Comparison of ENCODE assay signal across 8 mouse cellular contexts in the genomic region with DNA sequence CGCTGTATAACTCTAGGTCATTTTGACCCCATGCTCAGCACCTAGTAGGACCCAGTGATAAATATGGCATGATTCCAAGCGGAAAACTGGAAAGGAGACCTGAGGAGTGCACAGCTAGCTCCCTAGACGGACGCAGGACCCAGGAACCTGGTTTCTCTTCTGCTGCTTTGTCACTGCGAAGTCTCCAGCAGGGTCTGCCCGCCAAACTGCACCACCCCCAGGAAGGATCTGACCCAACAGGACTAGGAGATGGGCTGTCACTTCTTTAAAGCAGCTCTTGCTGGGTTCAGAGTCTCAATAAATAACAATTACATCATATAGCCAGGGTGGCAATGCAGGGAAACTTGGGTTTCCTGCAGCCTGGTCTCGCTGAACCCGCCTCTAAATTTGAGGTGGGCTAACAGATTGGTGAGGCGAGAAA. TPM values are rescaled to one million over a fixed set of nuclear protein-coding genes. Genes with fewer than 3 reads are reported as not detected.
DNase-seq lines count a peak whose midpoint lies in the region; ATAC-seq and TF ChIP-seq lines count a peak whose summit lies in the region.

Gene Nrip1 (minus strand): TSS at position 157 of the 421 bp plus-strand sequence.

- H3K36me3 ChIP-seq in testis, adult 2 months (ENCODE audit: control insufficient read depth, insufficient read depth, low read length), result no peaks in the 10 kb centered on the region

- intact Hi-C loops in gastrocnemius, postnatal 14 days (cut with DNase I; ENCODE audit: low total_unique reads), result no loop called here
- intact Hi-C loops in left cerebral cortex, postnatal 10 days (cut with DNase I), result loop anchor here (2.0 to 10.0 kb wide), 5 partner anchors 171 to 596 kb away; no protein-coding TSS in a partner anchor

- peak within 1 kb of the TSS; percentile 86 for H3K27ac ChIP-seq in testis, adult 2 months (ENCODE audit: control insufficient read depth, insufficient read depth, low read depth, low read length)

- no peak for DNase-seq in testis, postnatal 14 days (ENCODE audit: low spot score)
- peak; percentile 75 for DNase-seq in embryo, embryonic 10 days (ENCODE audit: low spot score)
- peak; percentile 43 for DNase-seq in gastrocnemius, postnatal 14 days
- peak; percentile 70 for DNase-seq in induced T-regulatory cell, adult 2 months (ENCODE audit: low read depth)
- DNase-seq in left cerebral cortex, postnatal 10 days (ENCODE audit: extremely low spot score in 1 of 2, low spot score in 2 of 2), result peak; percentile 35 to 66
- DNase-seq in right cerebral cortex, postnatal 25 days, result peak; percentile 67

- no peaks in the 10 kb centered on the region; the same call in none of the 2 replicates for H3K27me3 ChIP-seq in testis, adult 2 months (ENCODE audit: control insufficient read depth, insufficient read depth, low read length)

- TF ChIP-seq CTCF in testis, adult 2 months (IDR thresholded peaks at IDR 0.05; ENCODE audit: control insufficient read depth, insufficient read depth, insufficient replicate concordance, low read depth, low read length), result no peak

- peaks cover 13% of the 10 kb centered on the region for H3K4me1 ChIP-seq in testis, adult 2 months (ENCODE audit: control insufficient read depth, insufficient read depth, low read length)

- TF ChIP-seq POLR2A in testis, adult 2 months (IDR thresholded peaks at IDR 0.05; ENCODE audit: control insufficient read depth, low read depth, low read length), result 0 out of 2 replicates have a peak, but pooled peaks have one; percentile 10

- peak; percentile 38 for ATAC-seq in megakaryocyte, adult 5-6 weeks (ENCODE audit: poor library complexity, severe bottlenecking)

- peak within 1 kb of the TSS; percentile 95 for H3K4me3 ChIP-seq in testis, adult 2 months (ENCODE audit: control insufficient read depth, low read depth, low read length)

RNA-seq across cellular contexts. Expression of gene Nrip1, which starts in this region (rescaled TPM):
- 1.8 and 1.9 TPM in 2 replicates for polyA plus RNA-seq in testis, adult 2 months (2012; rRNA removed)
- 10 to 100 TPM; 36.7 to 37.0 TPM for total RNA-seq in gastrocnemius, postnatal 14 days (2021)
- total RNA-seq in left cerebral cortex, postnatal 10 days (2021), result 10 to 100 TPM; 83.4 to 86.9 TPM
- 21.6 and 22.9 TPM in 2 replicates for total RNA-seq in megakaryocyte, adult 5-6 weeks (2015)
- 12.2 and 18.3 TPM in 2 replicates for total RNA-seq in megakaryocyte, adult 5-6 weeks (2017)
